Mouse (Mus musculus): ENCODE measurements at regions not wholly inside any gene's neighbourhood (a gene's known extent, or its start where the extent isn't known, plus 50 kb on each side); places are given as distances from the start of the nearest gene placed in this dataset.

- TF ChIP-seq POLR2A (IDR thresholded peaks at IDR 0.05; ENCODE audit: borderline replicate concordance, extremely low read depth, insufficient read depth, insufficient read length, poor library complexity, severe bottlenecking): no peak
- TF ChIP-seq CTCF (IDR thresholded peaks at IDR 0.05; ENCODE audit: borderline replicate concordance, extremely low read depth, insufficient read depth, insufficient read length): no peak
These were observed 153.2 kb upstream of the Gbe1 start for GRCm38 (mm10) chr16:70160539-70160938.

All from brain, embryonic 14.5 days (tissue).